In the genomic region with DNA sequence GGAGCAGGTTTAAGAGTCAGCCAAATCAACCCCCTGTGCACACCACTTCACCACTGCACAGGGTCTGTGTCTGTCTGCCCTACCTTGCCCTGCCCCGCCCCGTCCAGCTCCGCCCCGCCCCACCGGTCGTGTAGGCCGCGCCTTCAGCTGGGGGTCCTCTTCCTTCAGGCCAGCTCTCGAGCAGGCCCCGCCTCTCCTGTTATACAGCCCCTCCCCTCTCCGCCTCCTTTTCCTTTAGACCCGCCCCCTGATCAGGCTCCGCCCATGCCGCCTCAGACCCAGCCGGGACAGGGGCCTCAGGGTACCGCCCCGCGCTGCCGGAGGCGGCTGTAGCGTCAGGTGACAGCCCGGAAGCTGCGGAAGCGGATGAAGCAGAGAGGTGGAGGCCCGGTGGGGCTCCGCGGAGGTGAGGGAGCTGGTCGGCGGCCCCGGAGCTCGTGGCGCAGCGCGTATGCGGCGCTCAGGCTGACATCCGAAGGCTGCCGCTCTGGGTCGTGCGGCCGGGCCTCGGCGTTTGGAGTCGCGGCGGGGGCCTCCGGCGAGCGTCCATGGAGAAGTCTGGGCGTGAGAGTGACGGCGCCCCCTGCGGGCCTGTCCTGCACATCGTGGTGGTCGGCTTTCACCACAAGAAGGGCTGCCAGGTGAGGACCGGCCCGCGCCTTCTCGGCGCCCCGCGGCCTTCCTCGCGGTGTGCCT, we compare ENCODE assay signal across 8 mouse cellular contexts. TPM values are rescaled to one million over a fixed set of nuclear protein-coding genes. Genes with fewer than 3 reads are reported as not detected.
DNase-seq lines count a peak whose midpoint lies in the region; ATAC-seq and TF ChIP-seq lines count a peak whose summit lies in the region.

A gene (plus strand): TSS at position 326 of the 696 bp plus-strand sequence.

- H3K4me1 ChIP-seq in cortical plate, adult 2 months (ENCODE audit: control insufficient read depth, insufficient read depth, low read length) = peaks cover 2% of the 10 kb centered on the region; the same call in 1 of the 2 replicates
- peaks cover 20% of the 10 kb centered on the region; the same call in 1 of the 2 replicates for H3K4me1 ChIP-seq in megakaryocyte, embryonic 14.5 days

- H3K4me3 ChIP-seq in cortical plate, adult 2 months (ENCODE audit: insufficient read depth, low read length) = peak within 1 kb of the TSS; percentile 57
- H3K4me3 ChIP-seq in megakaryocyte, embryonic 14.5 days (replicated peaks) = peak within 1 kb of the TSS; percentile 97

- no peaks in the 10 kb centered on the region for H3K36me3 ChIP-seq in megakaryocyte, embryonic 14.5 days (replicated peaks; ENCODE audit: low read length)

- peak; percentile 98 for DNase-seq in gastrocnemius, adult 8-10 months (ENCODE audit: low spot score in 2 of 2)
- DNase-seq in hindlimb bud, embryonic 11.5 days (ENCODE audit: extremely low spot score, low read depth, low spot score) = peak; percentile 80
- peak; percentile 91 to 96 for DNase-seq in left cerebral cortex, adult 8-10 months (ENCODE audit: low spot score in 2 of 2)
- DNase-seq in right cerebral cortex, postnatal 10 days (ENCODE audit: low spot score in 2 of 2) = peak; percentile 97
- peak; percentile 96 for DNase-seq in urinary bladder, postnatal 25 days (ENCODE audit: low spot score)

- H3K9me3 ChIP-seq in megakaryocyte, embryonic 14.5 days = no peaks in the 10 kb centered on the region

- 0 out of 2 replicates have a peak, but pooled peaks have one; percentile 19 for TF ChIP-seq CTCF in cortical plate, adult 2 months (IDR thresholded peaks at IDR 0.05; ENCODE audit: extremely low read depth, insufficient read depth, low read length)

- ATAC-seq in activated CD4-positive, CD25-positive, alpha-beta regulatory T cell, adult 4 months = peak; percentile 93

- TF ChIP-seq POLR2A in cortical plate, adult 2 months (IDR thresholded peaks at IDR 0.05; ENCODE audit: extremely low read depth, insufficient read depth, low read length) = peak; percentile 68

- peak within 1 kb of the TSS; percentile 86 for H3K27ac ChIP-seq in cortical plate, adult 2 months (ENCODE audit: insufficient read depth, low read length)

- H3K27me3 ChIP-seq in megakaryocyte, embryonic 14.5 days (replicated peaks) = no peaks in the 10 kb centered on the region

RNA-seq across cellular contexts. Expression of the gene that starts here (rescaled TPM):
- 10 to 100 TPM; 10.8 to 15.2 TPM for polyA plus RNA-seq in activated CD4-positive, CD25-positive, alpha-beta regulatory T cell, adult 4 months (2017; shearing (Covaris generic))
- polyA plus RNA-seq in cortical plate, adult 2 months (2012; rRNA removed) = 18.9 and 20.7 TPM in 2 replicates
- total RNA-seq in gastrocnemius, adult 8-10 months (2022) = 1 to 10 TPM; 2.5 to 5.7 (median 3.3) TPM
- total RNA-seq in left cerebral cortex, adult 8-10 months (2022) = 10 to 100 TPM; 43.0 to 53.6 (median 46.0) TPM
- 1.1 and 1.3 TPM in 2 replicates for polyA plus RNA-seq in megakaryocyte, embryonic 14.5 days (2012; ENCODE audit: insufficient read depth, low replicate concordance)

Comparison
In these comparisons a context has a peak if more than half of its experiments do, and no peak if none do; other contexts are left out.
1. Peak in every context shown above with its lines: DNase-seq, ATAC-seq, H3K4me3 ChIP-seq and H3K27ac ChIP-seq.
2. RNA of the gene that starts here (total RNA-seq): 43.0 to 53.6 TPM in left cerebral cortex, adult 8-10 months; 2.5 to 5.7 TPM in gastrocnemius, adult 8-10 months; every median in the first group is over 4 times any median in the second.